Mouse (Mus musculus) adrenal gland, postnatal 14 days (tissue): ENCODE data around the gene Gm8693. TPM values are rescaled to one million over a fixed set of nuclear protein-coding genes. Genes with fewer than 3 reads are reported as not detected.
"Not testable (repeated sequence)": the region's sequence is repeated elsewhere in the genome, so short reads cannot be mapped to it uniquely, and the experiment has no call there.

Source experiments
- DNase-seq: peaks from one replicate; pipeline ENCODE4 v3.0.0; 2021; ENCODE audit warnings: mixed read lengths
- long read RNA-seq, 2 experiments: library from polyadenylated mRNA; stranded (forward); transcript quantifications; one replicate each; pipeline ENCODE4 v2.0.0; 2021
- total RNA-seq: library from RNA; stranded (reverse); gene quantifications from 2 replicates; pipeline ENCODE4 v1.2.3, GENCODE M21; 2021

Gene Gm8693
- not detected in 2 replicates for total RNA-seq
- long read RNA-seq, experiment 1: 0 reads
- long read RNA-seq, experiment 2: 0 reads

DNA sequence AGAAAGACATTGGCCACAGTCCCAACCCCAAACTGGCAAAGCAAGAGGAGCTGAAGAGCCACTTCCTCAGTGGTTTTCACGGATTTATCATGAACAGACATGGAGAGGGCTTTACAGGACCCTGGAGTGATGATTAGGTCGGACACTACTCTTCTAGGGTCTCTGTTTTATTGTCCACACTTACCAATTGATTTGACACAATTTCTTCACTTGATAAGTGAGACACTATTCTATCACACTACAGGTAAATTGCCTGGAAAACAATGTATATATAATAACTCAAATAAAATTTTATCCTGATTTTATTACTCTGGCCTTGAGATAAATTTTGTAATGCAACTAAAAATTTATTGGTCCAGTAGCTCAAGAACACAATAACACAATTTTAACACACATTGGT is at the start of gene Gm8693:
Gene Gm8693, minus strand, starts transcription at position 101 of the 400 bp plus-strand sequence.
- DNase-seq: not testable (repeated sequence)

DNA sequence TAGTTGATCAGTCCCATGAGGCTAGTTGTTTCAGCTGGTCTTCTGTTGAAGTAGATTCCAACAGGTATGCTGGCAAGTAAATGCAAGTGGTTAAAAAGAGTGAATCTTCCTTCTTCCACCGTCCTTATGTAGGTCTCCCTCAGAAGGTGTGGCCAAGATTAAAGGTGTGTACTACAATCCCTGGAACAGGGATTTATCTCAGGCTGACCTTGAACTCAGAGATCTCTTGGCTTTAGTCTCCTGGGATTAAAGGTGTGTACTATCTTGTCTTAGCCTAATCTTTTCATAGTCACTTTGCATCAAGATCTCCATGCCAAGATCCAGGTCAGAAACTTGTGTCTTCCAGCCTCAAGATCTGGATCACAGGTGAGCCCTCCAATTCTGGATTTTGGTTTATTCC is 27.5 kb upstream of the Gm8693 start, which contains the start of gene Gm4567:
Gene Gm4567, minus strand, starts transcription at position 101 of the 400 bp plus-strand sequence.
- not testable (repeated sequence) for DNase-seq

DNA sequence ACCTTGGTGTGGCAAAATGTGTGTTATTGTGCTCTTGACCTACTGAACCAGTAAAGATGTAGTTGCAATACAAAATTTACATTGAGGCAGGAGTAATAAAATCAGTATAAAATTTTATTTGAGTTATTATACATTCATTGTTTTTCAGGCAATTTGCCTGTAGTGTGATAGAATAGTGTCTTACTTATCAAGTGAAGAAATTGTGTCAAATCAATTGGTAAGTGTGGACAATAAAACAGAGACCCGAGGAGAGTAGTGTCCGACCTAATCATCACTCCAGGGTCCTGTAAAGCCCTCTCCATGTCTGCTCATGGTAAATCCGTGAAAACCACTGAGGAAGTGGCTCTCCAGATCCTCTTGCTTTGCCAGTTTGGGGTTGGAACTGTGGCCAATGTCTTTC is 34.4 kb downstream of the Gm8693 start, which contains the start of gene Vmn1r155:
Gene Vmn1r155, plus strand, starts transcription at position 301 of the 400 bp plus-strand sequence.
- DNase-seq: not testable (repeated sequence)

Other genes with a start within 250 kb of the Gm8693 start
- gene Gm10665, start 228.2 kb downstream of the Gm8693 start, total RNA-seq: not detected in 2 replicates
- gene Vmn1r151, start 192.6 kb downstream of the Gm8693 start, total RNA-seq: not detected in 2 replicates
- not detected in 2 replicates for gene Vmn1r152, start 169.3 kb downstream of the Gm8693 start, total RNA-seq
- not detected in 2 replicates for gene Gm8677, start 157.4 kb downstream of the Gm8693 start, total RNA-seq
- not detected in 2 replicates for gene Gm4201, start 127.0 kb downstream of the Gm8693 start, total RNA-seq
- gene Gm4565, start 104.2 kb downstream of the Gm8693 start, total RNA-seq: not detected in 2 replicates
- gene Vmn1r155, start 34.3 kb downstream of the Gm8693 start, total RNA-seq: not detected in 2 replicates
- not detected in 2 replicates for gene Gm4567, start 27.4 kb upstream of the Gm8693 start, total RNA-seq
- not detected in 2 replicates for gene Vmn1r157, start 69.4 kb upstream of the Gm8693 start, total RNA-seq
- not detected in 2 replicates for gene Vmn1r158, start 98.5 kb upstream of the Gm8693 start, total RNA-seq
- not detected in 2 replicates for gene Vmn1r159, start 151.3 kb upstream of the Gm8693 start, total RNA-seq
- gene Vmn1r160, start 178.9 kb upstream of the Gm8693 start, total RNA-seq: not detected in 2 replicates